Mouse (Mus musculus) stomach, embryonic 16.5 days (tissue): Measurements from ENCODE around the gene Olfr808. TPM values are rescaled to one million over a fixed set of nuclear protein-coding genes. Genes with fewer than 3 reads are reported as not detected.

Experiments used
- microRNA-seq: library from miRNA; unstranded; fragments of <30 nt; microRNA quantifications from one replicate; pipeline ENCODE4, GENCODE M21; 2016
- polyA plus RNA-seq: library from polyadenylated mRNA; unstranded; fragments of >200 nt; fragmentation: Nextera tagmentation; extraction: Ambion mirVana; gene quantifications from 2 replicates; pipeline ENCODE4 v1.2.1, GENCODE M21; 2015

Gene Olfr808
- polyA plus RNA-seq, 1 experiment from 2014 or later = not detected

Small RNAs within 50 kb of the gene (microRNA-seq; reads per million reads assigned to microRNA genes)
- not detected for gene Gm24485

Other genes with a start within 250 kb of the Olfr808 start
- not detected in 2 replicates for gene Olfr791, start 243.7 kb upstream of the Olfr808 start, polyA plus RNA-seq
- gene Olfr792, start 226.3 kb upstream of the Olfr808 start, polyA plus RNA-seq = not detected in 2 replicates
- gene Olfr794, start 197.8 kb upstream of the Olfr808 start, polyA plus RNA-seq = not detected in 2 replicates
- not detected in 2 replicates for gene Olfr796, start 152.9 kb upstream of the Olfr808 start, polyA plus RNA-seq
- gene Olfr798, start 137.5 kb upstream of the Olfr808 start, polyA plus RNA-seq = not detected in 2 replicates
- gene Olfr799, start 128.0 kb upstream of the Olfr808 start, polyA plus RNA-seq = not detected in 2 replicates
- gene Olfr800, start 107.8 kb upstream of the Olfr808 start, polyA plus RNA-seq = not detected in 2 replicates
- gene Olfr801, start 91.6 kb upstream of the Olfr808 start, polyA plus RNA-seq = not detected in 2 replicates
- gene Olfr802, start 77.3 kb upstream of the Olfr808 start, polyA plus RNA-seq = not detected in 2 replicates
- gene Olfr803, start 71.2 kb upstream of the Olfr808 start, polyA plus RNA-seq = not detected in 2 replicates
- gene Olfr804, start 62.3 kb upstream of the Olfr808 start, polyA plus RNA-seq = not detected in 2 replicates
- gene Olfr805, start 36.1 kb upstream of the Olfr808 start, polyA plus RNA-seq = not detected in 2 replicates
- gene Olfr806, start 23.6 kb upstream of the Olfr808 start, polyA plus RNA-seq = not detected in 2 replicates
- gene Olfr807, start 7.7 kb upstream of the Olfr808 start, polyA plus RNA-seq = not detected in 2 replicates
- not detected in 2 replicates for gene Olfr809, start 9.2 kb downstream of the Olfr808 start, polyA plus RNA-seq
- not detected in 2 replicates for gene Olfr810, start 29.4 kb downstream of the Olfr808 start, polyA plus RNA-seq
- gene Olfr811, start 38.9 kb downstream of the Olfr808 start, polyA plus RNA-seq = not detected in 2 replicates
- gene Olfr812, start 80.6 kb downstream of the Olfr808 start, polyA plus RNA-seq = not detected in 2 replicates
- not detected in 2 replicates for gene Olfr813, start 89.9 kb downstream of the Olfr808 start, polyA plus RNA-seq
- not detected in 2 replicates for gene Olfr814, start 114.4 kb downstream of the Olfr808 start, polyA plus RNA-seq
- gene Olfr815, start 140.4 kb downstream of the Olfr808 start, polyA plus RNA-seq = not detected in 2 replicates
- gene Olfr816, start 150.1 kb downstream of the Olfr808 start, polyA plus RNA-seq = not detected in 2 replicates
- not detected in 2 replicates for gene Olfr818, start 183.6 kb downstream of the Olfr808 start, polyA plus RNA-seq
- not detected in 2 replicates for gene Olfr819, start 201.8 kb downstream of the Olfr808 start, polyA plus RNA-seq
- gene Olfr247, start 210.7 kb downstream of the Olfr808 start, polyA plus RNA-seq = not detected in 2 replicates
- not detected in 2 replicates for gene Gm10310, start 219.6 kb downstream of the Olfr808 start, polyA plus RNA-seq
- not detected in 2 replicates for gene Olfr820, start 247.1 kb downstream of the Olfr808 start, polyA plus RNA-seq